Mouse (Mus musculus) forebrain, postnatal 0 days (tissue): ENCODE measurements around the gene Slc22a12. TPM values are rescaled to one million over a fixed set of nuclear protein-coding genes. Genes with fewer than 3 reads are reported as not detected.

Experiments
- ATAC-seq: fragments of 200-750 bp; cut with Nextera tagmentation; 2 replicates; pipeline ENCODE4 v1.8.0; 2017; ENCODE audit warnings: mild to moderate bottlenecking, moderate library complexity
- DNase-seq: peaks from one replicate; pipeline ENCODE4 v3.0.0-alpha.2; 2015
- H3K27ac ChIP-seq: fragments of 300-500 bp; sonication (generic); 2 replicates; pipeline ENCODE4 v1.5.1; 2014; ENCODE audit warnings: low read depth, mild to moderate bottlenecking, antibody characterized with exemption, low read length, moderate library complexity, mixed read lengths
- H3K27me3 ChIP-seq: fragments of 300-500 bp; sonication (generic); 2 replicates; pipeline ENCODE4 v1.6.1; 2014; ENCODE audit warnings: mild to moderate bottlenecking, low read length, mixed read lengths; ENCODE audit not compliant: insufficient read depth
- H3K36me3 ChIP-seq: fragments of 300-500 bp; sonication (generic); 2 replicates; pipeline ENCODE4 v1.6.1; 2014; ENCODE audit warnings: mild to moderate bottlenecking, moderate library complexity; ENCODE audit not compliant: insufficient read depth
- H3K4me1 ChIP-seq: fragments of 300-500 bp; sonication (generic); 2 replicates; pipeline ENCODE4 v1.6.1; 2014; ENCODE audit warnings: antibody characterized with exemption; ENCODE audit not compliant: insufficient read depth
- H3K4me2 ChIP-seq: fragments of 300-500 bp; sonication (generic); 2 replicates; pipeline ENCODE4 v1.6.1; 2014; ENCODE audit warnings: low read depth, mild to moderate bottlenecking, moderate library complexity
- H3K4me3 ChIP-seq: fragments of 300-500 bp; sonication (generic); 2 replicates; pipeline ENCODE4 v1.5.1; 2014; ENCODE audit warnings: low read depth, low read length, mixed read lengths
- H3K9ac ChIP-seq: fragments of 300-500 bp; sonication (generic); 2 replicates; pipeline ENCODE4 v1.6.1; 2014; ENCODE audit warnings: mild to moderate bottlenecking
- H3K9me3 ChIP-seq: fragments of 300-500 bp; sonication (generic); 2 replicates; pipeline ENCODE4 v1.6.1; 2016; ENCODE audit warnings: low read length
- CTCF ChIP-seq: sonication (generic); IDR thresholded peaks from 2 replicates; pipeline ENCODE4 v1.5.1; 2016; ENCODE audit warnings: antibody characterized with exemption, control low read depth, low read depth
- WGBS: fragments of 180-500 bp; shearing (Covaris S2); extraction: QIAGEN DNeasy Blood & Tissue Kit; methylation state at CpG from one replicate; pipeline ENCODE4 v1.1.7; 2014; 5-methylcytosine and 5-hydroxymethylcytosine counted together
- polyA plus RNA-seq: library from polyadenylated mRNA; unstranded; fragments of >200 nt; fragmentation: Nextera tagmentation; extraction: Ambion mirVana; gene quantifications from 2 replicates; pipeline ENCODE4 v1.2.1, GENCODE M21; 2015
- total RNA-seq: library from RNA; depleted of rRNA; stranded (reverse); fragments of >200 nt; gene quantifications from 2 replicates; pipeline ENCODE4 v1.2.3, GENCODE M21; 2014

The Slc22a12 gene
- total and polyA plus RNA-seq, 2 experiments from 2014 or later = 0.40 TPM; not detected in 1

GRCm38 (mm10) chr19:6509881-6510280 is 33.0 kb downstream of the Slc22a12 start:
- Histone ChIP-seq H3K9ac (no peak overlapping the region), H3K36me3 (peaks cover 80% of the 10 kb centered on the region), H3K4me1 (no peaks in the 10 kb centered on the region), H3K4me3 (no peak overlapping the region), H3K27me3 (no peaks in the 10 kb centered on the region), H3K4me2 (no peak overlapping the region), H3K27ac (no peak overlapping the region), H3K9me3 (no peaks in the 10 kb centered on the region)
- no peak for TF ChIP-seq CTCF
- no peak for ATAC-seq
- no peak for DNase-seq
- 82% methylated on average over 10 of the region's 10 CpGs for WGBS

GRCm38 (mm10) chr19:6507393-6507792 is 35.4 kb downstream of the Slc22a12 start:
- ATAC-seq (no peak), DNase-seq (no peak)
- Histone ChIP-seq H3K27me3 (no peaks in the 10 kb centered on the region), H3K9me3 (no peaks in the 10 kb centered on the region), H3K27ac (peak overlapping the region; percentile 45; the same call in 1 of the 2 replicates), H3K4me1 (peaks cover 18% of the 10 kb centered on the region), H3K4me2 (no peak overlapping the region), H3K36me3 (peaks cover 67% of the 10 kb centered on the region), H3K9ac (no peak overlapping the region), H3K4me3 (no peak overlapping the region)
- no peak for TF ChIP-seq CTCF
- WGBS = 53% methylated on average over 10 of the region's 10 CpGs

GRCm38 (mm10) chr19:6504656-6505045 is 38.2 kb downstream of the Slc22a12 start:
- DNase-seq (no peak), ATAC-seq (no peak)
- no peaks in the 10 kb centered on the region for H3K9me3 ChIP-seq
- H3K4me3 ChIP-seq = no peak overlapping the region
- TF ChIP-seq CTCF = no peak
- H3K4me1 ChIP-seq = peaks cover 18% of the 10 kb centered on the region
- peak overlapping the region; percentile 73; the same call in 1 of the 2 replicates for H3K9ac ChIP-seq
- H3K4me2 ChIP-seq = peak overlapping the region; percentile 86; the same call in 1 of the 2 replicates
- no peaks in the 10 kb centered on the region for H3K27me3 ChIP-seq
- H3K36me3 ChIP-seq = peaks cover 42% of the 10 kb centered on the region
- whole genome bisulfite sequencing = 89% methylated on average over 12 of the region's 12 CpGs
- H3K27ac ChIP-seq = peak overlapping the region; percentile 93; the same call in 1 of the 2 replicates

- peak overlapping the region; percentile 73 for H3K9ac ChIP-seq
These were observed 38.7 kb downstream of the Slc22a12 start for GRCm38 (mm10) chr19:6503926-6504655.

GRCm38 (mm10) chr19:6502543-6503319 is 40.1 kb downstream of the Slc22a12 start:
- H3K27ac ChIP-seq = peak overlapping the region; percentile 93
- peak overlapping the region; percentile 86 for H3K4me2 ChIP-seq
- H3K4me1 ChIP-seq = peaks cover 18% of the 10 kb centered on the region
- whole genome bisulfite sequencing = 4% methylated on average over 20 of the region's 20 CpGs
- DNase-seq (peak; percentile 82), ATAC-seq (peak; percentile 75)
- no peak for TF ChIP-seq CTCF
- H3K9ac ChIP-seq = peak overlapping the region; percentile 73
- H3K9me3 ChIP-seq = no peaks in the 10 kb centered on the region
- H3K27me3 ChIP-seq = no peaks in the 10 kb centered on the region
- peak overlapping the region; percentile 80 for H3K4me3 ChIP-seq
- peaks cover 30% of the 10 kb centered on the region for H3K36me3 ChIP-seq

More at GRCm38 (mm10) chr19:6503926-6504655, 38.7 kb downstream of the Slc22a12 start:
- no peaks in the 10 kb centered on the region for H3K27me3 ChIP-seq
- peaks cover 37% of the 10 kb centered on the region for H3K36me3 ChIP-seq
- peak overlapping the region; percentile 86 for H3K4me2 ChIP-seq
- WGBS = 22% methylated on average over 16 of the region's 16 CpGs
- DNase-seq = no peak
- no peak for TF ChIP-seq CTCF
- no peak overlapping the region; the same call in 1 of the 2 replicates for H3K4me3 ChIP-seq
- peak overlapping the region; percentile 93 for H3K27ac ChIP-seq
- peaks cover 18% of the 10 kb centered on the region for H3K4me1 ChIP-seq
- ATAC-seq = no peak
- H3K9me3 ChIP-seq = no peaks in the 10 kb centered on the region

GRCm38 (mm10) chr19:6502035-6502541 is 40.7 kb downstream of the Slc22a12 start:
- ATAC-seq (peak; percentile 28; the same call in 1 of the 2 replicates), DNase-seq (peak; percentile 82)
- H3K27ac ChIP-seq = peak overlapping the region; percentile 93
- H3K27me3 ChIP-seq = no peaks in the 10 kb centered on the region
- no peak for TF ChIP-seq CTCF
- H3K4me1 ChIP-seq = peaks cover 18% of the 10 kb centered on the region
- H3K36me3 ChIP-seq = peaks cover 24% of the 10 kb centered on the region
- no peaks in the 10 kb centered on the region for H3K9me3 ChIP-seq
- peak overlapping the region; percentile 73 for H3K9ac ChIP-seq
- peak overlapping the region; percentile 80 for H3K4me3 ChIP-seq
- under 1% methylated on average over 25 of the region's 25 CpGs for WGBS
- H3K4me2 ChIP-seq = peak overlapping the region; percentile 86
